Mouse (Mus musculus): ENCODE measurements around the gene Pld3. TPM values are rescaled to one million over a fixed set of nuclear protein-coding genes. Genes with fewer than 3 reads are reported as not detected.
A peak's percentile ranks its signal among the peaks of the same experiment; 100 is the strongest.

Pld3 gene
- total RNA-seq, 2 experiments from 2014 or later: 132 to 133 TPM

- peak in 1 of 2 experiments; percentile 61 for DNase-seq (ENCODE audit: low spot score in 2 of 2)
These were observed 65.2 kb downstream of the Pld3 start for GRCm38 (mm10) chr7:27487740-27488268.

- peak; percentile 96 to 100 for DNase-seq (ENCODE audit: low spot score in 2 of 2)
These were observed 66.0 kb downstream of the Pld3 start, which contains the start of gene Sertad1 for GRCm38 (mm10) chr7:27486770-27487697. Sertad1 (plus strand) TSS chr7:27486910.

GRCm38 (mm10) chr7:27486102-27486769 is 66.8 kb downstream of the Pld3 start:
- no peak for DNase-seq (ENCODE audit: low spot score in 2 of 2)

- DNase-seq (ENCODE audit: low spot score in 2 of 2): no peak
These were observed 69.2 kb downstream of the Pld3 start for GRCm38 (mm10) chr7:27483860-27484259.

Other genes with a start within 250 kb of the Pld3 start
- gene Ltbp4, start 215.5 kb downstream of the Pld3 start, total RNA-seq (2021): 100 to 1,000 TPM in 1 of 2 experiments, 10 to 100 TPM in 1; 95.4 to 102 TPM
- 10 to 100 TPM; 22.9 to 31.7 TPM for gene Shkbp1, start 197.2 kb downstream of the Pld3 start, total RNA-seq (2021)
- gene Gm20479, start 195.8 kb downstream of the Pld3 start, total RNA-seq (2021): 1 to 10 TPM in 1 of 2 experiments, not detected in 1; 2.5 TPM
- 1 to 10 TPM; 1.2 to 1.4 TPM for gene Sptbn4, start 105.5 kb downstream of the Pld3 start, total RNA-seq (2021)
- gene Blvrb, start 105.2 kb downstream of the Pld3 start, total RNA-seq (2021): 10 to 100 TPM; 58.4 to 62.1 TPM
- gene Sertad3, start 79.5 kb downstream of the Pld3 start, total RNA-seq (2021): 10 to 100 TPM; 16.7 to 17.3 TPM
- 10 to 100 TPM; 18.1 to 18.8 TPM for gene Sertad1, start 66.3 kb downstream of the Pld3 start, total RNA-seq (2021)
- gene Prx, start 53.9 kb downstream of the Pld3 start, total RNA-seq (2021): 1 to 10 TPM; 7.0 to 8.8 TPM
- 1 to 10 TPM; 1.4 to 1.8 TPM for gene Hipk4, start 30.0 kb downstream of the Pld3 start, total RNA-seq (2021)
- 10 to 100 TPM; 21.6 to 28.0 TPM for gene 2310022A10Rik, start within 50 bp of the Pld3 start, total RNA-seq (2021)
- 100 to 1,000 TPM; 195 to 220 TPM for gene Akt2, start 38.3 kb upstream of the Pld3 start, total RNA-seq (2021)
- 1 to 10 TPM; 1.1 to 1.6 TPM for gene Ttc9b, start 100.7 kb upstream of the Pld3 start, total RNA-seq (2021)
- 10 to 100 TPM; 30.3 to 31.9 TPM for gene Map3k10, start 121.4 kb upstream of the Pld3 start, total RNA-seq (2021)
- gene Zfp607b, start 136.1 kb upstream of the Pld3 start, total RNA-seq (2021): 1 to 10 TPM; 2.9 to 3.5 TPM
- gene Zfp60, start 178.2 kb upstream of the Pld3 start, total RNA-seq (2021): 10 to 100 TPM; 21.6 to 23.0 TPM